Mouse (Mus musculus): ENCODE measurements around the gene Plekhm3.
A peak's percentile ranks its signal among the peaks of the same experiment; 100 is the strongest.

Plekhm3 gene

GRCm38 (mm10) chr1:64927437-64928274 lies 29.0 kb downstream of the Plekhm3 start:
- no peak for DNase-seq

GRCm38 (mm10) chr1:64925594-64925993 lies 31.0 kb downstream of the Plekhm3 start:
- DNase-seq = no peak

GRCm38 (mm10) chr1:64924283-64924682 lies 32.3 kb downstream of the Plekhm3 start:
- no peak for DNase-seq

- DNase-seq = peak; percentile 76
Observed at GRCm38 (mm10) chr1:64918810-64919528, 37.7 kb downstream of the Plekhm3 start.

- no peak for DNase-seq
Observed at GRCm38 (mm10) chr1:64917966-64918365, 38.7 kb downstream of the Plekhm3 start.

- DNase-seq = no peak
Observed at GRCm38 (mm10) chr1:64916884-64917507, 39.6 kb downstream of the Plekhm3 start.

GRCm38 (mm10) chr1:64914356-64914755 lies 42.3 kb downstream of the Plekhm3 start:
- no peak for DNase-seq

- no peak for DNase-seq
Observed at GRCm38 (mm10) chr1:64907740-64908139, 48.9 kb downstream of the Plekhm3 start.

- no peak for DNase-seq
Observed at GRCm38 (mm10) chr1:64906226-64906625, 50.4 kb downstream of the Plekhm3 start.

- DNase-seq = no peak
Observed at GRCm38 (mm10) chr1:64903415-64903814, 53.2 kb downstream of the Plekhm3 start.

- no peak for DNase-seq
Observed at GRCm38 (mm10) chr1:64902804-64903203, 53.8 kb downstream of the Plekhm3 start.

- DNase-seq = no peak
Observed at GRCm38 (mm10) chr1:64899763-64900162, 56.9 kb downstream of the Plekhm3 start.

GRCm38 (mm10) chr1:64897485-64897884 lies 59.1 kb downstream of the Plekhm3 start:
- no peak for DNase-seq

- DNase-seq = no peak
Observed at GRCm38 (mm10) chr1:64893806-64894205, 62.8 kb downstream of the Plekhm3 start.

- no peak for DNase-seq
Observed at GRCm38 (mm10) chr1:64891332-64891731, 65.3 kb downstream of the Plekhm3 start.

- DNase-seq = no peak
Observed at GRCm38 (mm10) chr1:64887502-64888203, 69.0 kb downstream of the Plekhm3 start.

- no peak for DNase-seq
Observed at GRCm38 (mm10) chr1:64886718-64887117, 69.9 kb downstream of the Plekhm3 start.

GRCm38 (mm10) chr1:64885328-64885727 lies 71.3 kb downstream of the Plekhm3 start:
- DNase-seq = no peak

- no peak for DNase-seq
Observed at GRCm38 (mm10) chr1:64884007-64884406, 72.6 kb downstream of the Plekhm3 start.

- no peak for DNase-seq
Observed at GRCm38 (mm10) chr1:64880613-64881012, 76.0 kb downstream of the Plekhm3 start.

GRCm38 (mm10) chr1:64878795-64879240 lies 77.8 kb downstream of the Plekhm3 start:
- no peak for DNase-seq

GRCm38 (mm10) chr1:64876276-64876675 lies 80.3 kb downstream of the Plekhm3 start:
- no peak for DNase-seq

- DNase-seq = no peak
Observed at GRCm38 (mm10) chr1:64875712-64876111, 80.9 kb downstream of the Plekhm3 start.
